Mouse (Mus musculus) lung, postnatal 25 days (tissue): ENCODE measurements around the gene Zfp219.
A peak's percentile ranks its signal among the peaks of the same experiment; 100 is the strongest.
"Not testable (repeated sequence)": the region's sequence is repeated elsewhere in the genome, so short reads cannot be mapped to it uniquely, and the experiment has no call there.

Experiments
- DNase-seq: peaks from one replicate; pipeline ENCODE4 v3.0.0; 2022; ENCODE audit warnings: low spot score

The Zfp219 gene

GRCm38 (mm10) chr14:52020486-52021137 is at the start of gene Zfp219:
Gene Zfp219 (minus strand): TSS chr14:52020733.
- peak; percentile 88 for DNase-seq

- DNase-seq, result no peak
These were observed 45.6 kb upstream of the Zfp219 start for GRCm38 (mm10) chr14:52066135-52066534.

- DNase-seq, result no peak
These were observed 41.3 kb upstream of the Zfp219 start for GRCm38 (mm10) chr14:52061798-52062197.

DNA sequence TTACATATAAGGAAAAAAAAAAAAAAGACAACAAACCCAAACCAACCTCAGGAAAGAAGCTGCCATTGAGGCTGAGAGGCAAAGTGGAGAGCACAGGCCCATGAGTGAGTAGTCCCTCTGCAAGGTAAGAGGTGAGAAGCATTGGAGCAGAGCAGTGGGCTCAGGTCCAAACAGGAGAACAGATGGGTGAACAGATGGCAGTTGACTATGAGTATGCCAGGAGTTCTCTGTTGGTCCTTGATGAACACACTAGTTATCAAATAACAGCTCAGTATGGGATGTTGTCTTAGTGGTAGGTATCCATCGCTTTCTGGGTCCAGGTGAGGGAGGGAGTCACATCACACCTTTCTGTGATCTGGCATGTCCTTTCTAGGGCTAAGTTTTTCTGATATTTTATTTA is 40.3 kb upstream of the Zfp219 start:
- DNase-seq, result no peak

DNA sequence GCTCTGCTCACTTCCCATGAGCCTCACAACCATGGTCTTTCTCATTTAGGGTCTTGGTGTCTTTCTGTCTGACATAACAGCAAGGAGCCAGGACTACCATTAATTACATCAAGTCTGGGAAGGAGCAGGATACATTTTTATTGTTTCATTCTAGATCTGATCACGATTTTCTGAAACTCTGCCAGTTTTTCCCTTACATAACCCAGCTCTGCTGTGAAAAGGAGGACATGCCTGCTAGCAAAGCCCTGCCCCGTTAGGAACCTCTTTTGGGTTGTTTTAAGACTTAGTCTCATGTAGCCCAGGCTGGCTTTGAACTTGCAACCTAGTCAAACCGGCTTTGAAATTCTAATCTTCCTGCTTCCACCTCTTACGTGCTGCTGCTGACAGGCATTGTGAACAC is 39.4 kb upstream of the Zfp219 start:
- no peak for DNase-seq

GRCm38 (mm10) chr14:52052720-52053119 is 32.2 kb upstream of the Zfp219 start:
- DNase-seq, result not testable (repeated sequence)

- DNase-seq, result no peak
These were observed 25.5 kb upstream of the Zfp219 start for GRCm38 (mm10) chr14:52045966-52046565.

GRCm38 (mm10) chr14:52044901-52045678 is 24.6 kb upstream of the Zfp219 start:
- DNase-seq, result peak; percentile 12

GRCm38 (mm10) chr14:52043446-52043845 is 22.9 kb upstream of the Zfp219 start:
- DNase-seq, result no peak

GRCm38 (mm10) chr14:52042359-52042758 is 21.8 kb upstream of the Zfp219 start, which contains the start of gene Olfr221:
Gene Olfr221 (minus strand): TSS chr14:52042459.
- not testable (repeated sequence) for DNase-seq

- no peak for DNase-seq
These were observed 18.8 kb upstream of the Zfp219 start for GRCm38 (mm10) chr14:52039332-52039731.

- DNase-seq, result no peak
These were observed 15.4 kb upstream of the Zfp219 start for GRCm38 (mm10) chr14:52035926-52036325.

- no peak for DNase-seq
These were observed 5.8 kb upstream of the Zfp219 start for GRCm38 (mm10) chr14:52026342-52026741.

DNA sequence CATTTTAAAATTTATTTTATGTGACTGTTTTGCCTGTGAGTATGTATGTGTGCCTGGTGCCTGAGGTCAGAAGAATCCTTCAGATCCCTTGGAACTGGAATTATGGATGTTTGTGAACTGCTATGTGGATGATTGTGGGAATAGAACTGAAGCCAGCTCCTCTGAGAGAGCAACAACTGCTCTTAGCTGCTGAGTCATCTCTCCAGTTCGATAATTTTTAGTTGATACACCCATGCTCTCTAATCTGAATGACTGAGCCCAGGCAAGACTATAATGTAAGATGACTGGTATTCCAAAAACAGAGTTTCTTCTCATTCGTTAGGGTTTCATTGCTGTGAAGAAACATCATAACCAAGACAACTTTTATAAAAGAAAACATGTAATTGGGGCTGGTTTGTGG is 3.6 kb upstream of the Zfp219 start:
- DNase-seq, result no peak

DNA sequence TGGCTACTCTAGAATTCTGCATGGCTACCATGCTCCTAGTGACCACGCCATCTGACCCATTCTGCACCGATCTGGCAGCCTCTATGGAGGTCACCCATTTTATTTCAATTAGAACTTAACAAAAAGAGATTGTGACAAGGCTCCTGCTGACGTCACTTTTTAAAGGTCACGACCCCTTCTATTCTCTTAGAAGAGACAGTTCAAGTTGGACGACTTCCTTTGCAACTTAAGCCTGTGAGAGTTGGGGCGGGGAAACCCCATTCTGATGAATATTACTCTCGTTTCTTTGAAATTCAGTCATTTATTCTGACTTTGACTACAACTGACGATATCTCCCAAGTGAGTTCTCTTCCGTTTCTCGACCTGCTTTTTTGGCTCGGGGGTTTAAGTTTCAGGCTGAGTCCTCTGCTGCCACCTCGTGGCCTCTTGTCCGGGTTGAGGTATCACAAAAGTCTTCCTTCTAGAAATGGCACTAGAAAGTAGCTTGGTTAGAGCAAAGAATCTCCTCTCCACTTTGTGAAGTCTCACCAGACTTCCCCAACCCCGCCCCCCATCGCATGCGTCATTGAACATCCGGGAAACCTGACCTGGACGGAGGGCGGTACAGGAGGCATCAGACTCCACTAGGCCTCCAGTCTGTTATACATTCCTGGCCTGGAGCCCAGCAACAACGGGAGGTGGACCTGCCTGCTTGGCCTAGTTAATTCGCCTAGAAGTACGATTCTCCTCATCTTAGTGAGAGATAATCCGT is 2.4 kb upstream of the Zfp219 start:
- peak; percentile 91 for DNase-seq

GRCm38 (mm10) chr14:52022244-52022708 is 1.7 kb upstream of the Zfp219 start:
- DNase-seq, result no peak

DNA sequence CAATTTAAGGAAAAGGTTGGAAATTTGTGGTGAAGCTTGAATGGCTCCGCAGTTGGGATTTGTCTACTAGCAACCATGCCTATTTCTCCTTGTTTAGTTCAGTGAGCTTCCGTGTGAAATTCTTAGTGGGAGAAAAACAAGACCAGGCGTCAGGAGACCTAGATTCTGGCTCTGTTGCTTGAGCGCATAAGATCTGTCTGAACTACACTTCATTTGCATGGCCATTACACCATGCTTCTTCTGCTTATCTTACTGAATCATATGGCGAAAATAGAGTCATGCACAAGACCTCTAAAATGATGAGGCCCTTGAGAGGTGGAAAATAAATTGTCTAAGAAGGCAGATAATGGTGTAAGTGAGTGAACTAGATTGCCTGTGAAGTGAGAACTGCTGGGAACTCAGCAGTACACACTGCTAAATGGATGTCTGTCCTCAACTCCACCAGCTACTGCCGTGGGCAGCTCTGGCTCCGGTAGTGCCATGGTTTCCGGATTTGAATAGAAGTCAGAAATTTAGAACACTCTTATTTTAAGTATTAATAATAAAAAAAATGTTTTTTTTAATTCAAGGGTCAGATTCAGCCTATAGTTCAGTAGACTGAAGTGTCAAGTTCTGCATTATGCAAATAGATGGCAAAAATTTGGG is 1.2 kb upstream of the Zfp219 start:
- DNase-seq, result no peak

GRCm38 (mm10) chr14:52021138-52021529 is 601 bp upstream of the Zfp219 start:
- no peak for DNase-seq

DNA sequence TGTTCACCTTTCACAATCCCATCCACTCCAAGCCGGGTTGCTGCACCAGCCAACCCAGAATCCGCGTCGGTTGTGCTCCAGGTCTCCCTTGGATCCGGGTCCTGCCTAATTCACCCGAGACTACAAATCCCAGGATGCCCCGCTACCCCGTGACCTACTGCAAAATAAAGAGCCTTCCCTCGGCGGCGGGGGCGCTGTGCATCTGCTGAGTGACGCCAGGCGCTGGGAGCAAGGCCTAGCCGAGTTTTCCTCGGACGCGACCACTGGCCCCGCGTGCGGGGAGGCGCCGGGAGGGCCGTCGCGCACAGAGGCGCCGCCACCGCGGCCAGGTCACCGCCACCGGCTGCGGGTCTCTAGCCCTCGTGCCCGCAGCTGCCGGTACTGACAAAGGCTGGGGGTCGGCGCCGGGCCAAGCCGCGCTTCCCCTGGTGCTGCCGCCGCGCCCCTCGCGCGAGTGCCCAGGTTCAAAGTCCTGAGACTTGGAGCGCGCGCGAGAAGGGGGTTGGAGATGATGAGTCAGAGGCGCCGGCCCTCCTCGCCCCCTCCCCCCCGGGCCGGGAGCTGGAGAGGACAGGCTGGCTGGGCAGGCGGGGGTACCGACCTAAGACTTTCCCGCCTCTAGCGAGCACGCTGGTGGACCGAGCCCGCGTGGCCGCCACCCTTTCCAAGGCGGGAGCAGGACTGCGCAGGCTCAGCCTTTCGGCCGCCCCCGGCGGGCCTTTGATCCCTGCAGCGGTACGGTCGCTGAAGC is 768 bp downstream of the Zfp219 start:
- peak; percentile 98 for DNase-seq

GRCm38 (mm10) chr14:52019051-52019589 is 1.4 kb downstream of the Zfp219 start:
- DNase-seq, result no peak
